Mouse (Mus musculus): ENCODE measurements around the gene Ppp1cc.
A peak's percentile ranks its signal among the peaks of the same experiment; 100 is the strongest.
"Not testable (repeated sequence)": the region's sequence is repeated elsewhere in the genome, so short reads cannot be mapped to it uniquely, and the experiment has no call there.

Ppp1cc gene

GRCm38 (mm10) chr5:122165233-122165915 is 7.3 kb downstream of the Ppp1cc start:
- DNase-seq (ENCODE audit: low spot score in 2 of 2): no peak

DNA sequence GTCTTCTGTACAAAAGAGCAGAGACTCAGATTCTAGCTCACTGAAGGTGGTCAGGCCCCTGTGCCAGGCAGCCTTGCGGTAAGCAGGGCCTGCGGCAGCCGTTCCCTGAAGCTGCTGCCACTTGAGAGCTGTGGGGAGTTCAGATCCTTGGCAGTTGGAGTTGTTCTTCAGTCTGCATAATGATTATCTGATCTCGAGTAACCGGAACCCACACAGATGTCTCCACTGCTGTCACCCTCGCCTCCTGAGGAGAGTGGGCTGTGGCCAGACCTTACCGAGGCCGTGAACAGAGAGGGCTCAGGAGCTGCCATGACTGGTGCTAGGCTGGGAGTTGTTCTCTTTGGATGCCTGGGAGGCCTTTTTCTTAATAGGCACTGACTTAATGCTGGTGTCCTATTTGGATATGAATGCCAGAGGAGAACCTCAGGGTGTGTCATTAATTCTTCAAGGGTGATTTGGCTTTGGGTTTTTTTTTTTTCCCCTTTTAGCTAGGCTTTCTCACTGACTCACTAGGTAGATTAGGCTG is 8.6 kb downstream of the Ppp1cc start:
- no peak for DNase-seq (ENCODE audit: low spot score in 2 of 2)

- no peak for DNase-seq (ENCODE audit: low spot score in 2 of 2)
These were observed 10.4 kb downstream of the Ppp1cc start for GRCm38 (mm10) chr5:122168344-122169069.

DNA sequence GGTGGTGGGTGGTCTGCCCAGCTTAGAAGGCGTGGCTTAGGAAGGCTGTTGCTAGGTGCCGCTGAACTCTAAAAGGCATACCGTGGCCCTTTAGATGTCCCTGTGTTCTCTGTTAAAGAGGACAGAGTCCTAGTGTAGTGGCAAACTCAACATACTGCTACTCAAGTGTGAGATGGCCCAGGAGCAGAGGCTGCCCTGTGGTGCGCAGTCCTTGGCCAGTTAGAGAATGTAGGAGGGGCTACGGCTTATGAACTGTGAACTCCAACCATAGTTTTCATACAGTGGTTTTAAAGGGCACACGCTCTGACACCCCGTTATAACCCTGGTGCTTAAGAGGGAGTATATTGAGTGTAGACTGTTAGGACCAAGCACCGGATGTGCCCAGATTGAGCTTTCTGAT is 13.0 kb downstream of the Ppp1cc start:
- DNase-seq (ENCODE audit: low spot score in 2 of 2): no peak

- DNase-seq (ENCODE audit: low spot score in 2 of 2): no peak
These were observed 17.3 kb downstream of the Ppp1cc start for GRCm38 (mm10) chr5:122175402-122175801.

- no peak for DNase-seq (ENCODE audit: low spot score in 2 of 2)
These were observed 17.9 kb downstream of the Ppp1cc start for GRCm38 (mm10) chr5:122175961-122176360.

GRCm38 (mm10) chr5:122176398-122176797 is 18.3 kb downstream of the Ppp1cc start:
- DNase-seq (ENCODE audit: low spot score in 2 of 2): peak; percentile 34 to 77

GRCm38 (mm10) chr5:122179665-122180064 is 21.6 kb downstream of the Ppp1cc start:
- DNase-seq (ENCODE audit: low spot score in 2 of 2): no peak

DNA sequence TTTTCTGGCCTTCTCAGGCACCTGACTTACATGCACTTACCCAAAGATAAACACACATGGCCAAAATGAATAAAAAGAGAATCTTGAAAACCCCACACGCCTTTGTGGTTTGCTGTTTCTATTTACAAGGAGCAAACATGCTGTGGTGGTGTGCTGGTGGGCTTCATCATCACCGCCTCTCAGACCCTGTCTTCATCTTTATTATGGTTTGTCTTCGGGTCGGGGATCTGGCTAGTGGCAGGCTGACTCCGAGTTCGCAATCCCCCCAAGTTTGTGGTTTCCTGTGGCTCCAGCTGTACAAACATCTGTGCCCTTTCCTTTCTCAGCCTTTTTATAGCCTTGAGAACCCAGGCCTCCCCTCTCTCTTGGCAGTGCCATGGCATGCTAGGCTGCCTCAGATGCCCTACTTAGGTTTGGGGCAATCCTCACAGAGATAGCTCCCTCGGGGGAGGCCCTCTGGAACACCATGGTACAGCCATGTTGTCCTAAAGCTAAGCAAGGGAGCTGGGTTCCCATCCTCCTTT is 26.3 kb downstream of the Ppp1cc start:
- no peak for DNase-seq (ENCODE audit: low spot score in 2 of 2)

GRCm38 (mm10) chr5:122184858-122185257 is 26.8 kb downstream of the Ppp1cc start:
- not testable (repeated sequence) for DNase-seq (ENCODE audit: low spot score in 2 of 2)

GRCm38 (mm10) chr5:122189115-122189514 is 31.0 kb downstream of the Ppp1cc start:
- no peak for DNase-seq (ENCODE audit: low spot score in 2 of 2)

- no peak for DNase-seq (ENCODE audit: low spot score in 2 of 2)
These were observed 32.4 kb downstream of the Ppp1cc start for GRCm38 (mm10) chr5:122190465-122190864.

GRCm38 (mm10) chr5:122191269-122192063 is 33.4 kb downstream of the Ppp1cc start:
- DNase-seq (ENCODE audit: low spot score in 2 of 2): no peak

DNA sequence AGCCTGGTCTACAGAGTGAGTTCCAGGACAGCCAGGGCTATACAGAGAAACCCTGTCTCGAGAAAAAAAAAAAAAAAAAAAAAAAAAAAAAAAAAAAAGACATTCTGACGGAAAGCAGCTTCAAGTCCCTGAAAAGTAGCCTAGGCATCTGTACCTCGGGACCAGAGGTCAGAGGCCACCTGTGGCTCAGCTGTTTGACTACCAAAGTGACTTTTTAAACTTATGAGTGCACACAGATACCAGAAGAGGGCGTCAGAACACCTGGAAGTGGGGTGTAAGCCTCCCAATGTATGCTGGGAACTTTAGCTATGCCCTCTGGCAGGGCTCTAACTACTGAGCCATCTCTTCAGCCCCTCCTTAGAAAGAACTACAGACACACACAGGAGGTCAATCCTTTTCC is 34.3 kb downstream of the Ppp1cc start:
- DNase-seq (ENCODE audit: low spot score in 2 of 2): no peak

DNA sequence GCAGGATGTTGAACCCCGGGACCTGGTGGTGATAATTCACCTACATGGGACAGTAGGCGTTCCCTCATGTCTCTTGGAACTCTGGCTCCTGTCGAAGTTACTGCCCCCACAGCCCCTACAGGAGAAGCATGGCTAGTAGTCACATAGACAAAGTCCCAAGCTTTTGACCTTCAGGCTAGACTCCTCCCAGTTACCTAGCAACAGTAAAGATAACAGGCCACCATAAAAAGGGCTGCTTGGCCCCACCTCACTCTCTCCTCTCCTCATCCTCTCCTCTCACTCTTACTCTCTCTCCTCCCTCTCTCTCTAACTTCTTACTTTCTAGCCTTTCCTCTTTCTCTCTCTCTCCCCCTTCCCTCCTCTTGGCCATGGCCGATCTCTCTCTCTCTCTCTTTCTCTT is 42.8 kb downstream of the Ppp1cc start:
- DNase-seq (ENCODE audit: low spot score in 2 of 2): no peak

DNA sequence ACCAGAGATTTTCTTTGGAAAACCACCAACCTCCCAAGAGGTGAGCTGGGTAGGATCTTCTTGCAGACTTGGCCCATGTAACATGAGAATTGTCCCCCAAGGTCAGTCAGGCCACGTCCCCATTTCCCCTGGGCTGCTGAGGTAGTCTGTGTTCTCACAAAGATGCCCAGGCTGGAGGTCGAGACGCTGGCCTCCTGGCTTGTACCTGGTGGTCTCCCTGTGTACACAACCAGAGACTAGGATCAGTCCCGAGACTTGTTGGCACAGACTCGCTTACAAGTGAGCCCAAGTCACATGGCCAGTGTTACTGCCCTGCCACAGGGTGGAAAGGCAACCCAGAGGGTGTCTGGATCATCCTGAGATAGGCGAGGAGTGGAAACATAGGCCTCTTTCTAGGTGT is 43.8 kb downstream of the Ppp1cc start:
- DNase-seq (ENCODE audit: low spot score in 2 of 2): no peak

DNA sequence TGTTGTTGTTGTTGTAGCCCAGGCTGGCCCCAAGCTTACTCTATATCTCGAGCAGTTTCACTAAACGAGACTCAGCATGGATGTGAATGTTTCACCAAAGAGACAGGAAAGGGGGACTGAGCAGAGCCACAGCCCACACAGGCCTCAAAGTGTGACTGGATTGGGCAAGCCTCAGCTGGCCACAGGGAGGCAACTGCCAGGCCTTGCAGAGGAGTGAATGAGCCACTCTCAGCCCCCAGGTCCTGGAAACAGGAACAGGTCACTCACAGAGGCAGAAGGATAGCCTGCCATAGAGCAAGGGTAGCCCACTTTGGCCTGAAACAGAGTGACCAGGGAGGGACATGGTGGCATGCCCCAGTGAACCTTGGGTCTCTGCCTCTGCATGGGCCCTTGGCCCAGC is 46.1 kb downstream of the Ppp1cc start:
- DNase-seq (ENCODE audit: low spot score in 2 of 2): no peak

- no peak for DNase-seq (ENCODE audit: low spot score in 2 of 2)
These were observed 48.4 kb downstream of the Ppp1cc start, which contains the start of gene Hvcn1 for GRCm38 (mm10) chr5:122206475-122206874. Gene Hvcn1, plus strand, starts transcription at chr5:122206804.

GRCm38 (mm10) chr5:122208909-122209308 is 50.8 kb downstream of the Ppp1cc start:
- peak in 1 of 2 experiments; percentile 16 for DNase-seq (ENCODE audit: low spot score in 2 of 2)

DNA sequence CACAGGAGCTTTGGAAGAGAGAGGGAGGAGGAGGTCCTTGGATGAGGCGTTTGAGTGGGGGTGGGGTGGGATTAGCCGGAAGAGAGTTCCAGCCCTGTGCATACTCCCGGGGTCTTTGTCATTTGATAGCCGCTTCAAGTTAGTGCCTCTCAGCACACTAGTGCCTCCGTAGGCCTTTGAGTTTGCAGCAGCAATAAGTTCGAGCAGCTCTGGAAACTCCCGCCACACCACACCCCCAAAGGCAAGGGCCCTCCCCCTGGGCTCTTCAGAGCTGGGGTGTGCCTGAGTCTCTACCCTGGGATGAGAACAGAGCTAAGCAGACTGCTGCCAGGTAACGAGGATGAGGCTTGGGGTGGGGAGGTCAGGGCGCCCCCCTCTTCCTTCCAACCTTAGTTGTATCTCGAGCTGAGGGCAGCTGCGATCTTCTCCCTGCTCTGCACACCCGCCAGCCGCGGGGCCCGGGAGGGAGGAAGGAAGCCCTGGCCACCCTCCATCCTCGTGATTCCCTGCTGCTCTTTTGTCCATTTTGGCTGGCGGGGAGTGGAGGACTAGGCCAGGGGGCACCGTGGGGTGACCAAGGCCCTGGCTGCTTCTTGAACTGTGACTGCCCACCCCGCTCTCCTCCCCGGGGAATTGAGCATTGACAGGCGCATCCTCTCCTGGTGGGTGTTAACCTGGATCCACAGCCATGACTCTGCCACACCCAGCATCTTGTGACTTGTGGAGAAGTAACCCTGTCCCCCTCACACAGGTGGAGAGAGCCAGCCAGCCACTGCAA is 51.7 kb downstream of the Ppp1cc start:
- DNase-seq (ENCODE audit: low spot score in 2 of 2): peak; percentile 44 to 75

DNA sequence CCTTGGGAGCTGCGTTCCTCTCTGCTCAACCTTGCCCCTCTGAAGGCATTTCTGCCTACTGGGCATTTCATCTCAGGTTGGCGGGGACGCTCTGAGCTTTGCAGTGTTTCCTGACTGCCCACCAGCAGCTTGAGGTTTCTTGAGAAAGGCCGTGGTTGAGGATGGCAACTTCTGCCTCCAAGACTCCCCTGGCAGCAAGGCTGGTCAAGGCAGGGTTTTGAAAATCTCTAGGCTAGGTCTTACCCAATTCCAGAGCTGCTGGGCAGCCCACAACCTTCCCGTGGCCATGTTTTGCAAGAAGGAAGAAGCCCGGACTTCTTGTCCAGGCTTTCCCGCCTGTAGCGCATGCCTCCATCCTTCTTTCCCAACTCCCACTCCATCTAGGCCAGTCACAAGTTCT is 52.8 kb downstream of the Ppp1cc start:
- peak in 1 of 2 experiments; percentile 17 for DNase-seq (ENCODE audit: low spot score in 2 of 2)

Measured in spleen, postnatal 10 days (tissue).